Mouse (Mus musculus) heart, postnatal 25 days (tissue): ENCODE data around the gene Srgap2. TPM values are rescaled to one million over a fixed set of nuclear protein-coding genes. Genes with fewer than 3 reads are reported as not detected.

Source experiments
- DNase-seq: peaks from one replicate; pipeline ENCODE4 v3.0.0; 2022; ENCODE audit warnings: low spot score
- intact Hi-C: fragments of 180-260 bp; cut with DNase I; formaldehyde crosslinking; loops from one replicate; pipeline ENCODE4 v1.15.1; 2025
- total RNA-seq, 2 experiments: library from RNA; stranded (reverse); gene quantifications; 2 replicates each; pipeline ENCODE4 v1.2.3; 2021

Srgap2 gene
- total RNA-seq, 2 experiments from 2014 or later: 22.8 to 24.3 TPM

GRCm38 (mm10) chr1:131528081-131528507, 942 bp upstream of the Srgap2 start:
- intact Hi-C loops: loop anchor here (5.0 kb wide), 3 partner anchors 96 to 181 kb away; no protein-coding TSS in a partner anchor

GRCm38 (mm10) chr1:131526371-131527270, 531 bp downstream of the Srgap2 start:
- DNase-seq: peak; percentile 58
- intact Hi-C loops: loop anchor here (2.0 to 5.0 kb wide), 4 partner anchors 44 to 179 kb away; no protein-coding TSS in a partner anchor

More at GRCm38 (mm10) chr1:131528081-131528507, 942 bp upstream of the Srgap2 start:
- DNase-seq: peak; percentile 56

- intact Hi-C loops: loop anchor here (2.0 to 5.0 kb wide), 5 partner anchors 43 to 178 kb away; no protein-coding TSS in a partner anchor
- DNase-seq: no peak
Observed at GRCm38 (mm10) chr1:131525586-131526271, 1.4 kb downstream of the Srgap2 start.

GRCm38 (mm10) chr1:131525101-131525585, 2.0 kb downstream of the Srgap2 start:
- DNase-seq: no peak
- intact Hi-C loops: loop anchor here (2.0 to 5.0 kb wide), 4 partner anchors 93 to 178 kb away; no protein-coding TSS in a partner anchor

- intact Hi-C loops: loop anchor here (2.0 kb wide), 1 partner anchor 161 kb away; no protein-coding TSS in a partner anchor
- no peak for DNase-seq
Observed at GRCm38 (mm10) chr1:131523794-131524193, 3.4 kb downstream of the Srgap2 start.

GRCm38 (mm10) chr1:131516588-131516987, 10.6 kb downstream of the Srgap2 start:
- DNase-seq: no peak
- intact Hi-C loops: no loop called here

- intact Hi-C loops: no loop called here
- DNase-seq: no peak
Observed at GRCm38 (mm10) chr1:131514197-131514596, 13.0 kb downstream of the Srgap2 start.

- intact Hi-C loops: no loop called here
- DNase-seq: no peak
Observed at GRCm38 (mm10) chr1:131513136-131513535, 14.0 kb downstream of the Srgap2 start.

GRCm38 (mm10) chr1:131511661-131512500, 15.3 kb downstream of the Srgap2 start:
- intact Hi-C loops: no loop called here
- DNase-seq: no peak

- intact Hi-C loops: no loop called here
- DNase-seq: no peak
Observed at GRCm38 (mm10) chr1:131511131-131511530, 16.0 kb downstream of the Srgap2 start.

- DNase-seq: no peak
- intact Hi-C loops: no loop called here
Observed at GRCm38 (mm10) chr1:131501681-131502080, 25.5 kb downstream of the Srgap2 start.

- no peak for DNase-seq
- intact Hi-C loops: no loop called here
Observed at GRCm38 (mm10) chr1:131498231-131498630, 28.9 kb downstream of the Srgap2 start.

- no peak for DNase-seq
- intact Hi-C loops: no loop called here
Observed at GRCm38 (mm10) chr1:131493966-131494898, 32.9 kb downstream of the Srgap2 start.

- DNase-seq: no peak
- intact Hi-C loops: no loop called here
Observed at GRCm38 (mm10) chr1:131492360-131492759, 34.8 kb downstream of the Srgap2 start.

- intact Hi-C loops: no loop called here
- no peak for DNase-seq
Observed at GRCm38 (mm10) chr1:131491579-131491978, 35.6 kb downstream of the Srgap2 start.

- DNase-seq: no peak
- intact Hi-C loops: no loop called here
Observed at GRCm38 (mm10) chr1:131489312-131489711, 37.8 kb downstream of the Srgap2 start.

GRCm38 (mm10) chr1:131486094-131486850, 40.9 kb downstream of the Srgap2 start:
- intact Hi-C loops: no loop called here
- no peak for DNase-seq

GRCm38 (mm10) chr1:131482242-131482641, 44.9 kb downstream of the Srgap2 start:
- DNase-seq: no peak
- intact Hi-C loops: loop anchor here (2.0 kb wide), 1 partner anchor 45 kb away; the partner anchor contains the start of genes Fam72a and Srgap2
